Mouse (Mus musculus) embryonic facial prominence, embryonic 11.5 days (tissue): Measurements from ENCODE around the gene Nipal3. TPM values are rescaled to one million over a fixed set of nuclear protein-coding genes. Genes with fewer than 3 reads are reported as not detected.
A peak's percentile ranks its signal among the peaks of the same experiment; 100 is the strongest.

Experiments
- ATAC-seq: fragments of 200-750 bp; cut with Nextera tagmentation; replicated peaks from 2 replicates; pipeline ENCODE4 v1.8.0; 2017; ENCODE audit warnings: low read depth; ENCODE audit not compliant: insufficient number of reproducible peaks, low FRiP score, low TSS enrichment
- DNase-seq: peaks from one replicate; pipeline ENCODE4 v3.0.0-alpha.2; 2015; ENCODE audit warnings: low spot score
- H3K27ac ChIP-seq: fragments of 300-500 bp; sonication (generic); replicated peaks from 2 replicates; pipeline ENCODE4 v1.5.1; 2014; ENCODE audit warnings: mild to moderate bottlenecking, low read depth, low read length, control low read depth
- H3K27me3 ChIP-seq: fragments of 300-500 bp; sonication (generic); 2 replicates; pipeline ENCODE4 v1.6.1; 2014; ENCODE audit warnings: mild to moderate bottlenecking, low read length, moderate library complexity, mixed read lengths; ENCODE audit not compliant: control insufficient read depth, insufficient read depth
- H3K36me3 ChIP-seq: fragments of 300-500 bp; sonication (generic); replicated peaks from 2 replicates; pipeline ENCODE4 v1.6.1; 2014; ENCODE audit warnings: low read depth, mild to moderate bottlenecking, low read length, moderate library complexity, mixed read lengths; ENCODE audit not compliant: control insufficient read depth, insufficient read depth
- H3K4me1 ChIP-seq: fragments of 300-500 bp; sonication (generic); 2 replicates; pipeline ENCODE4 v1.6.1; 2014; ENCODE audit warnings: low read length, mixed read lengths; ENCODE audit not compliant: control insufficient read depth, insufficient read depth
- H3K4me2 ChIP-seq: fragments of 300-500 bp; sonication (generic); 2 replicates; pipeline ENCODE4 v1.6.1; 2014; ENCODE audit warnings: low read depth, mild to moderate bottlenecking, control low read depth, low read length, moderate library complexity
- H3K4me3 ChIP-seq: fragments of 300-500 bp; sonication (generic); 2 replicates; pipeline ENCODE4 v1.5.1; 2014; ENCODE audit warnings: low read depth, low read length, control low read depth
- H3K9ac ChIP-seq: fragments of 300-500 bp; sonication (generic); replicated peaks from 2 replicates; pipeline ENCODE4 v1.6.1; 2014; ENCODE audit warnings: mild to moderate bottlenecking, control low read depth, low read length
- H3K9me3 ChIP-seq: fragments of 300-500 bp; sonication (generic); replicated peaks from 2 replicates; pipeline ENCODE4 v1.6.1; 2016; ENCODE audit warnings: mild to moderate bottlenecking, low read length, inconsistent platforms, mixed read lengths; ENCODE audit not compliant: control insufficient read depth
- WGBS: fragments of 180-500 bp; shearing (Covaris S2); extraction: QIAGEN DNeasy Blood & Tissue Kit; methylation state at CpG from one replicate; pipeline ENCODE4 v1.1.7; 2014; 5-methylcytosine and 5-hydroxymethylcytosine counted together
- polyA plus RNA-seq: library from polyadenylated mRNA; unstranded; fragments of >200 nt; fragmentation: Nextera tagmentation; extraction: Ambion mirVana; gene quantifications from 2 replicates; pipeline ENCODE4 v1.2.1, GENCODE M21; 2014

Gene Nipal3
- polyA plus RNA-seq, 1 experiment from 2014 or later = 3.0 TPM

GRCm38 (mm10) chr4:135486352-135486751 lies 8.5 kb downstream of the Nipal3 start:
- Histone ChIP-seq H3K36me3 (no peaks in the 10 kb centered on the region), H3K4me1 (no peaks in the 10 kb centered on the region), H3K9me3 (no peaks in the 10 kb centered on the region), H3K27me3 (no peaks in the 10 kb centered on the region), H3K4me2 (no peak overlapping the region), H3K4me3 (no peak overlapping the region), H3K27ac (no peak overlapping the region), H3K9ac (no peak overlapping the region)
- 92% methylated on average over 11 of the region's 11 CpGs for WGBS
- no peak for ATAC-seq
- no peak for DNase-seq

GRCm38 (mm10) chr4:135485086-135485485 lies 9.8 kb downstream of the Nipal3 start:
- no peaks in the 10 kb centered on the region for H3K36me3 ChIP-seq
- DNase-seq (no peak), ATAC-seq (no peak)
- H3K9me3 ChIP-seq = no peaks in the 10 kb centered on the region
- H3K4me1 ChIP-seq = no peaks in the 10 kb centered on the region
- H3K9ac ChIP-seq = no peak overlapping the region
- H3K27ac ChIP-seq = no peak overlapping the region
- H3K27me3 ChIP-seq = no peaks in the 10 kb centered on the region
- WGBS = 79% methylated on average over 10 of the region's 10 CpGs
- H3K4me2 ChIP-seq = no peak overlapping the region
- H3K4me3 ChIP-seq = no peak overlapping the region

DNA sequence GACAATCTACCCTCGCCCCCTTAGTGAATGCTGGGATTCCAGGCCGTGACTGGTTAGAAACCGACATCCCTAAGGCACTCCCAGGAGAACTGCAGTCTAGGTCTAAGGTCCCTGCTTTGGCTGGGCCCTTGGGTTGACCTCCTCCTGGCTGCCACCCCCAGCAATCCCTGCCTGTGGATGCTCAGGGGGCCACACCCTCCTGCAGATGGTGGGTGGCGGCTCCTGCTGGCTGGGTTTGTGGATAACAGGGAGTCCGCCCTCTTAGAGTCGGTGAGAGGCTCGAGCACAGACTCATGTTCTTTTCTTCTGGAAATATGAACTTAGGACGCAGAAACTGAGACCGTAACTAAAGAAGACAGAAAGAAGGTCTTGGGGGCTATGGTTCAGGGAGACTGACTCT lies 14.5 kb downstream of the Nipal3 start:
- 83% methylated on average over 9 of the region's 9 CpGs for WGBS
- ATAC-seq (no peak), DNase-seq (no peak)
- no peak overlapping the region for H3K27ac ChIP-seq
- H3K4me2 ChIP-seq = no peak overlapping the region
- no peaks in the 10 kb centered on the region for H3K36me3 ChIP-seq
- no peaks in the 10 kb centered on the region for H3K27me3 ChIP-seq
- H3K4me3 ChIP-seq = no peak overlapping the region
- no peak overlapping the region for H3K9ac ChIP-seq
- no peaks in the 10 kb centered on the region for H3K4me1 ChIP-seq
- H3K9me3 ChIP-seq = no peaks in the 10 kb centered on the region

DNA sequence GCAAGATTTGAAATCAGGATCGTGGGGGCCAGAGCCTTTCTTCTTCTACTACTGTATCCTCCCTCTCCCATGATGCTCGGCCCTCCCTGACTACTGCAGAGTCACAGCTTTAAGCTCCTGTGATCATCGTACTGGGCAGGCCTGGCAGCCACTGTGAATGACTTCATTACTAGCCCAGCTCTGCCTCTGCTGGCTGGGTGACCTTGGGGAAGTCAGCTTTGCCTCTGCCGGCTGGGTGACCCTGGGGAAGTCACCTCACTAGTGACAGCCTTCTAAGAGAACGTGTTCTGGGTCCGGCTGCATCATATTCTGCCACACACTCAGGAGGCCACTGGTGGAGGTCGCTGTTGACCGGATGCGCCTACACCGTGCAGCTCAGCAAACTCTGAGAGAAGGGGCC lies 17.0 kb downstream of the Nipal3 start:
- no peak for ATAC-seq
- no peaks in the 10 kb centered on the region for H3K27me3 ChIP-seq
- no peak overlapping the region for H3K4me3 ChIP-seq
- no peak overlapping the region for H3K27ac ChIP-seq
- no peaks in the 10 kb centered on the region for H3K36me3 ChIP-seq
- H3K4me1 ChIP-seq = no peaks in the 10 kb centered on the region
- H3K9me3 ChIP-seq = no peaks in the 10 kb centered on the region
- no peak overlapping the region for H3K9ac ChIP-seq
- WGBS = 85% methylated on average over 10 of the region's 10 CpGs
- no peak for DNase-seq
- H3K4me2 ChIP-seq = no peak overlapping the region

- Histone ChIP-seq H3K27me3 (no peaks in the 10 kb centered on the region), H3K9ac (no peak overlapping the region), H3K4me2 (no peak overlapping the region), H3K27ac (no peak overlapping the region), H3K4me1 (no peaks in the 10 kb centered on the region), H3K36me3 (no peaks in the 10 kb centered on the region), H3K4me3 (no peak overlapping the region), H3K9me3 (no peaks in the 10 kb centered on the region)
- ATAC-seq = no peak
- no peak for DNase-seq
- 92% methylated on average over 11 of the region's 11 CpGs for WGBS
Observed at GRCm38 (mm10) chr4:135463406-135463805, 31.4 kb downstream of the Nipal3 start.

- Histone ChIP-seq H3K4me1 (no peaks in the 10 kb centered on the region), H3K9me3 (no peaks in the 10 kb centered on the region), H3K4me2 (no peak overlapping the region), H3K27ac (no peak overlapping the region), H3K4me3 (no peak overlapping the region), H3K36me3 (no peaks in the 10 kb centered on the region), H3K27me3 (no peaks in the 10 kb centered on the region), H3K9ac (no peak overlapping the region)
- DNase-seq = no peak
- no peak for ATAC-seq
- WGBS = 74% methylated on average over 12 of the region's 12 CpGs
Observed at GRCm38 (mm10) chr4:135453572-135453971, 41.3 kb downstream of the Nipal3 start.

GRCm38 (mm10) chr4:135453164-135453563 lies 41.7 kb downstream of the Nipal3 start:
- Histone ChIP-seq H3K27ac (no peak overlapping the region), H3K36me3 (no peaks in the 10 kb centered on the region), H3K4me2 (no peak overlapping the region), H3K27me3 (no peaks in the 10 kb centered on the region), H3K4me3 (no peak overlapping the region), H3K9me3 (no peaks in the 10 kb centered on the region), H3K4me1 (no peaks in the 10 kb centered on the region), H3K9ac (no peak overlapping the region)
- 70% methylated on average over 6 of the region's 6 CpGs for WGBS
- no peak for ATAC-seq
- DNase-seq = no peak

- WGBS = 56% methylated on average over 14 of the region's 18 CpGs
- Histone ChIP-seq H3K9me3 (no peaks in the 10 kb centered on the region), H3K9ac (no peak overlapping the region), H3K4me3 (no peak overlapping the region), H3K36me3 (no peaks in the 10 kb centered on the region), H3K4me2 (no peak overlapping the region), H3K4me1 (no peaks in the 10 kb centered on the region), H3K27ac (no peak overlapping the region), H3K27me3 (no peaks in the 10 kb centered on the region)
- ATAC-seq = no peak
- DNase-seq = peak; percentile 35
Observed at GRCm38 (mm10) chr4:135451360-135452015, 43.4 kb downstream of the Nipal3 start.
